Mouse (Mus musculus) heart, embryonic 15.5 days (tissue): ENCODE measurements around the gene Ets1. TPM values are rescaled to one million over a fixed set of nuclear protein-coding genes. Genes with fewer than 3 reads are reported as not detected.

Experiments used
- ATAC-seq: fragments of 200-750 bp; cut with Nextera tagmentation; replicated peaks from 2 replicates; pipeline ENCODE4 v1.8.0; 2017; ENCODE audit warnings: low read depth, moderate TSS enrichment; ENCODE audit not compliant: insufficient number of reproducible peaks, insufficient read depth, low FRiP score
- H3K27ac ChIP-seq: fragments of 300-500 bp; sonication (generic); 2 replicates; pipeline ENCODE4 v1.5.1; 2015; ENCODE audit warnings: mild to moderate bottlenecking, inconsistent platforms
- H3K27me3 ChIP-seq: fragments of 300-500 bp; sonication (generic); 2 replicates; pipeline ENCODE4 v1.6.1; 2015; ENCODE audit warnings: inconsistent platforms
- H3K36me3 ChIP-seq: fragments of 300-500 bp; sonication (generic); 2 replicates; pipeline ENCODE4 v1.6.1; 2015; ENCODE audit warnings: mild to moderate bottlenecking, inconsistent platforms
- H3K4me1 ChIP-seq: fragments of 300-500 bp; sonication (generic); replicated peaks from 2 replicates; pipeline ENCODE4 v1.6.1; 2015; ENCODE audit warnings: inconsistent platforms
- H3K4me2 ChIP-seq: fragments of 300-500 bp; sonication (generic); 2 replicates; pipeline ENCODE4 v1.6.1; 2015; ENCODE audit warnings: inconsistent platforms, mild to moderate bottlenecking, moderate library complexity
- H3K4me3 ChIP-seq: fragments of 300-500 bp; sonication (generic); 2 replicates; pipeline ENCODE4 v1.5.1; 2015; ENCODE audit warnings: mild to moderate bottlenecking, inconsistent platforms
- H3K9ac ChIP-seq: fragments of 300-500 bp; sonication (generic); 2 replicates; pipeline ENCODE4 v1.6.1; 2015; ENCODE audit warnings: mild to moderate bottlenecking, inconsistent platforms
- H3K9me3 ChIP-seq: fragments of 300-500 bp; sonication (generic); replicated peaks from 2 replicates; pipeline ENCODE4 v1.6.1; 2016; ENCODE audit warnings: inconsistent platforms
- WGBS: fragments of 180-500 bp; shearing (Covaris S2); methylation state at CpG from one replicate; pipeline ENCODE4 v1.1.7; 2015; ENCODE audit warnings: mixed read lengths; 5-methylcytosine and 5-hydroxymethylcytosine counted together
- polyA plus RNA-seq: library from polyadenylated mRNA; unstranded; fragments of >200 nt; fragmentation: Nextera tagmentation; extraction: Ambion mirVana; gene quantifications from 2 replicates; pipeline ENCODE4 v1.2.1, GENCODE M21; 2015

Ets1 gene
- polyA plus RNA-seq, 1 experiment from 2014 or later, result 46.3 TPM

DNA sequence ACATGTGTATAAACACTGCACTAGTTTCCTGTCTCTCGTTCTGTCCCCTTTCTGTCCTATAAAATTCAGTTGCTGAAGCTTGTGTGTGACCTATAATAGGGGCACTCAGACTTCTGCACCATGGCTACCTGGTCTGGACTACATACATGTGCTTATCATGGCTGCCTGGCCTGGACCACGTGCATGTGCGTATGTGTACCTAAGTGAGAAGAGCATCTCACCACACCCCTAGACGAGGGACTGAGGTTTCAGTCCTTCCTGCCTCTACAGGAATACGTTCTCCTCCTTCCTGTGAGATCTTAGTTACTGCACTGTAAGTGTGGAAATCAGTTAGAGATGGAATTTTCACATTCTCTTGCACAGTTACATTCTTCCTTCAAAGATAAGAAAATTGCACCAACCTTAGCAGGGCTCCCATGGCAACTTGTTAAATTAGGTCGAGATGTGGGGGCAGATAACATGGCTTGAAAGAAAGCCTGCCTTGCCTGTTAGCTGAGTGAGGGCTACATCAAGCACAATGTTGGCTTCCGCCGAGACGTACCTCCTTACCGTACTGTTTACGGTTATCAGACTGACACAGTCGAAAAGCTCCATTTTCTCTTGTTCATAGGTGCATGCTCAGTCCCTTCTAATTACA lies 104.8 kb downstream of the Ets1 start:
- no peak overlapping the region for H3K9ac ChIP-seq
- H3K4me3 ChIP-seq, result no peak overlapping the region
- H3K4me2 ChIP-seq, result no peak overlapping the region
- 66% methylated on average over 12 of the region's 12 CpGs for WGBS
- peaks cover 5% of the 10 kb centered on the region for H3K36me3 ChIP-seq
- peaks cover 25% of the 10 kb centered on the region for H3K4me1 ChIP-seq
- H3K27ac ChIP-seq, result no peak overlapping the region
- H3K27me3 ChIP-seq, result no peaks in the 10 kb centered on the region
- ATAC-seq, result no peak
- no peaks in the 10 kb centered on the region for H3K9me3 ChIP-seq

DNA sequence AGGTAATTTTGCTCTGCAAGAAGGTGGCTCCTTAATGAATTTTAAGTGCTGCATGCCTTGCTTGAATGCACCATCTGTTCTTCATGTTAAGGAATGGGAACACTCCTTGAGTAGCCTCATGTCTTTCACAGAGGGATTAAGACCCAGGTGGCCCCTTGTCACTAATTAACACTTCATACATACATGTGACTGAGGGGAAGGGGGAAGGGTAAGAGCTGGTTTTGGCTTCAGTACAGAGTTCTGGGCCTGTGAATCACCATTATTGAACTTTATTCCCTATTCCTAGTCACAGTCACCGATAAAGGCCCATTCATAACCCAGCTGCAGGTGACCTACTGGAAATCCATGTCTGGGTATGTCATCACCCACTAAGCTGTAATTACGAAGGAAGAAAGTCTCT lies 105.7 kb downstream of the Ets1 start:
- Histone ChIP-seq H3K9ac (no peak overlapping the region), H3K4me3 (no peak overlapping the region), H3K27me3 (no peaks in the 10 kb centered on the region), H3K27ac (no peak overlapping the region), H3K4me1 (peaks cover 25% of the 10 kb centered on the region), H3K36me3 (peaks cover 5% of the 10 kb centered on the region), H3K4me2 (no peak overlapping the region), H3K9me3 (no peaks in the 10 kb centered on the region)
- ATAC-seq, result no peak
- WGBS, result 80% methylated on average over 2 of the region's 2 CpGs

- no peak for ATAC-seq
- H3K27me3 ChIP-seq, result no peaks in the 10 kb centered on the region
- H3K36me3 ChIP-seq, result peaks cover under 1% of the 10 kb centered on the region
- H3K4me2 ChIP-seq, result no peak overlapping the region
- WGBS, result 56% methylated on average over 8 of the region's 8 CpGs
- no peak overlapping the region for H3K4me3 ChIP-seq
- no peak overlapping the region for H3K27ac ChIP-seq
- H3K4me1 ChIP-seq, result peaks cover 31% of the 10 kb centered on the region
- no peak overlapping the region for H3K9ac ChIP-seq
- H3K9me3 ChIP-seq, result no peaks in the 10 kb centered on the region
Observed at GRCm38 (mm10) chr9:32743157-32743556, 107.1 kb downstream of the Ets1 start.

DNA sequence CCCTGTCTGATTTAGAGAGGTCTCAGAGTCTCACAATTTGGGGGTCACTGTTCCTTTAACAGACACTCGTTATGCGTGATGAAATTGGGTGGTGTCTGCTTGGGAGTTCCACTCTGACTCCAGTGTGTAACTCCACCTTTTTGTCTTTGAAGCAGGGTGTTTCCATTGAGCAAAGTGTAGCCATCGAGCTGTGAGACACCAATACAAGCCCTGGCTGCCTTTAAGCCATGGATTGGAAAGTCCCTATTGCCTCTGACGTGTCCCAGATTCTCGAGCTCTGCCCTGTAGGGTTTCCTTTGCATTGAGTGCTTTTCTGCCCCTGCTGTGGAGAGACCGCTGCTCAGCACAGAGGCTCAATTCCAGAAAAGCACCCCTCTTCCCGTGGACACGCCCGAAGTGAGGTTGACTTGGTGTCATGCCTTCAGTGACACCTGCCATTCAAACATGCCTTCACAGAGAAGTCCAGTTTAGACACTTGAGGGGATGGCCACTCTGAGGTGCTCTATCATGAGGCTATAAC lies 107.7 kb downstream of the Ets1 start:
- Histone ChIP-seq H3K4me1 (peaks cover 31% of the 10 kb centered on the region), H3K9ac (no peak overlapping the region), H3K4me2 (no peak overlapping the region), H3K9me3 (no peaks in the 10 kb centered on the region), H3K4me3 (no peak overlapping the region), H3K27ac (no peak overlapping the region), H3K36me3 (no peaks in the 10 kb centered on the region), H3K27me3 (no peaks in the 10 kb centered on the region)
- WGBS, result 69% methylated on average over 9 of the region's 9 CpGs
- ATAC-seq, result no peak

DNA sequence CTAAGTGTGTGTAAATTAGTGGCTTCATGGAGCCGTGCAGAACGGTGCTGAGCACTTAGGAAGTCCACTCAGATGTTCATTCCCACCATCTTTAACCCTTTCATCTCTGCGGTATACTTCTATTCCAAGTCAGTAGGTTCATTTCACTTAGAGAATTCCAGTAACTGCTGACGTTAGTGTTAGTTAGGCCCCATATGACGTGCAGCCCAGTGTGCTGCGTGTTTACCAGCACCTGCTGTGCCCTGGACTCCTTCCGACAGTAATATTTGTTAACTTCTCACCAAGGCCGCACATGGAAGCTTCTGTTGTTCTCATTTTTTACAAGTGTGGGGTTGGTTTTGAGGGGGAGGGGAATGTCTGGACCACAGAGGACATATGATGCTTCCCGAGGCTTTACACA lies 108.3 kb downstream of the Ets1 start:
- Histone ChIP-seq H3K27me3 (no peaks in the 10 kb centered on the region), H3K4me3 (no peak overlapping the region), H3K9me3 (no peaks in the 10 kb centered on the region), H3K27ac (no peak overlapping the region; the same call in 1 of the 2 replicates), H3K4me2 (no peak overlapping the region), H3K4me1 (peaks cover 31% of the 10 kb centered on the region), H3K9ac (no peak overlapping the region), H3K36me3 (no peaks in the 10 kb centered on the region)
- WGBS, result 67% methylated on average over 9 of the region's 9 CpGs
- no peak for ATAC-seq

GRCm38 (mm10) chr9:32745079-32745763 lies 109.2 kb downstream of the Ets1 start:
- Histone ChIP-seq H3K9me3 (no peaks in the 10 kb centered on the region), H3K4me2 (no peak overlapping the region), H3K27ac (peak overlapping the region; percentile 32; the same call in 1 of the 2 replicates), H3K4me3 (no peak overlapping the region), H3K9ac (no peak overlapping the region), H3K36me3 (no peaks in the 10 kb centered on the region), H3K27me3 (no peaks in the 10 kb centered on the region), H3K4me1 (peaks cover 39% of the 10 kb centered on the region)
- 78% methylated on average over 12 of the region's 12 CpGs for whole genome bisulfite sequencing
- no peak for ATAC-seq

- 82% methylated on average over 8 of the region's 8 CpGs for WGBS
Observed at GRCm38 (mm10) chr9:32745998-32746397, 110.0 kb downstream of the Ets1 start.

GRCm38 (mm10) chr9:32746615-32747014 lies 110.6 kb downstream of the Ets1 start:
- Histone ChIP-seq H3K36me3 (no peaks in the 10 kb centered on the region), H3K27ac (peak overlapping the region; percentile 57; the same call in 1 of the 2 replicates)
- 71% methylated on average over 6 of the region's 6 CpGs for WGBS

More at GRCm38 (mm10) chr9:32745998-32746397, 110.0 kb downstream of the Ets1 start:
- Histone ChIP-seq H3K4me1 (peaks cover 40% of the 10 kb centered on the region), H3K9me3 (no peaks in the 10 kb centered on the region), H3K36me3 (no peaks in the 10 kb centered on the region), H3K27ac (peak overlapping the region; percentile 57), H3K4me2 (no peak overlapping the region), H3K9ac (no peak overlapping the region), H3K4me3 (no peak overlapping the region), H3K27me3 (no peaks in the 10 kb centered on the region)
- no peak for ATAC-seq

DNA sequence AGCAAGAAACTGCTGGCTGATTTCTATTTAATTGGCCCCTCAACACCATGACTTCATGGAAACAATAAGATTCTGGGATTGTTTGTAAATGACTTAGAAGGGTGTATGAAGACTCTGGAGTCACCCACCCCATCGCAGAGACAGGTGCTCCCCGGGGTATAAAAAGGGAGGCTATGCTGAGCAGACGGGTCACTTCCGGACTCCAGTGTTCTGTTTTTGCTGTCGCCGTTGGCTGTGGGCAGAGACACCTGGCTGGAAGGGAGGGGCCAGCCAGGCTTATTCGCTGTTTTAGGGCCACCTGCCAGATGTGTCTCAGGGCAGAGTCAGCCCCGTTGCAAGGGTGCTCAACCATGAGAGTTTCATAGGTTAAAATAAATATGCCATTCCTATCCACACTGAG lies 111.6 kb downstream of the Ets1 start:
- no peaks in the 10 kb centered on the region for H3K36me3 ChIP-seq
- no peak for ATAC-seq
- H3K4me3 ChIP-seq, result no peak overlapping the region
- peaks cover 40% of the 10 kb centered on the region for H3K4me1 ChIP-seq
- H3K4me2 ChIP-seq, result no peak overlapping the region
- H3K9me3 ChIP-seq, result no peaks in the 10 kb centered on the region
- WGBS, result 74% methylated on average over 8 of the region's 8 CpGs
- H3K27ac ChIP-seq, result no peak overlapping the region
- H3K9ac ChIP-seq, result no peak overlapping the region
- no peaks in the 10 kb centered on the region for H3K27me3 ChIP-seq

More at GRCm38 (mm10) chr9:32746615-32747014, 110.6 kb downstream of the Ets1 start:
- H3K9ac ChIP-seq, result no peak overlapping the region
- H3K4me1 ChIP-seq, result peaks cover 40% of the 10 kb centered on the region
- H3K4me2 ChIP-seq, result no peak overlapping the region
- no peak overlapping the region for H3K4me3 ChIP-seq
- no peaks in the 10 kb centered on the region for H3K27me3 ChIP-seq
- no peak for ATAC-seq
- H3K9me3 ChIP-seq, result no peaks in the 10 kb centered on the region

GRCm38 (mm10) chr9:32748552-32748951 lies 112.5 kb downstream of the Ets1 start:
- ATAC-seq, result no peak
- H3K4me3 ChIP-seq, result no peak overlapping the region
- no peaks in the 10 kb centered on the region for H3K9me3 ChIP-seq
- H3K4me2 ChIP-seq, result no peak overlapping the region
- H3K27me3 ChIP-seq, result no peaks in the 10 kb centered on the region
- no peak overlapping the region for H3K27ac ChIP-seq
- no peaks in the 10 kb centered on the region for H3K36me3 ChIP-seq
- H3K4me1 ChIP-seq, result peaks cover 36% of the 10 kb centered on the region
- H3K9ac ChIP-seq, result no peak overlapping the region
- 84% methylated on average over 5 of the region's 5 CpGs for WGBS

DNA sequence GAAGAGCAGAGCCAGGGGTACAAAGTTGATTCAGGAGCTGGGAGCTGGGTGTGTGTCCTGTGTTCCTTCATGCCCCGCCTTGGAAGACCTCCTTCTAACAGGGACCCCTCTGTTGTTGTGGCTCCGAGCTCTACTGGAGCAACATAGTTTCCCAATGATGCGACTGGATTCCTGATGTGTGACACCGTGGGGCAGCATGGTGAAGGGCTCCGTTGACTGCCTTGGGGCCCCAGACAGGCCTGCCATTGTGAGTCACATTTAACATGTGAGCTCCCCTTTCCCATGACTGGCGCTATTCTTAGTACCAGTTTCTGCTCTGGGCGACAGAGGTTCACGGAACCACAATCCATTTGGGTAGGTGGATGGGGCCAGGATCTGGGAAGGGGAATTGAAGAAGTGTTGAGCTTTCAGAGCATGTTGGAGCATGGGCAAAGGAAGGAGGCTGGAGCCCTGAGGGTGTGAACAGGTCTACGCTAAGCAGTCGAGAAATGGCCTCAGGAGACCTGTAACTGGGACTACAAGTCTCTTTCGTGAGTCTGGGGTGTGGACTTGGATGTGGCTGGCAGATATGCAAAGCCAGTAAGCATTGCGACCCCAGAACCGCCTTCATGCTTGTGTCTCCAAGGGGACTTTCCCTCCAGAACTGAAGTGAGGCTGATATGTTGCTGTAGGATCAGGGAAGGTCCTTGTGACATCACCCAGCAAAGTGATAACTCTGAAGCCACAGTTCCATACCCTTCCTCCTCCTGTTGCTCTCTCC lies 113.9 kb downstream of the Ets1 start:
- H3K4me1 ChIP-seq, result peaks cover 24% of the 10 kb centered on the region
- no peaks in the 10 kb centered on the region for H3K27me3 ChIP-seq
- H3K27ac ChIP-seq, result peak overlapping the region; percentile 18
- no peak overlapping the region for H3K4me3 ChIP-seq
- no peak overlapping the region for H3K9ac ChIP-seq
- 53% methylated on average over 13 of the region's 13 CpGs for WGBS
- no peaks in the 10 kb centered on the region for H3K9me3 ChIP-seq
- ATAC-seq, result no peak
- no peak overlapping the region for H3K4me2 ChIP-seq
- peaks cover 6% of the 10 kb centered on the region; the same call in 1 of the 2 replicates for H3K36me3 ChIP-seq
